9 mouse cellular contexts compared by ENCODE assay signal in the genomic region with DNA sequence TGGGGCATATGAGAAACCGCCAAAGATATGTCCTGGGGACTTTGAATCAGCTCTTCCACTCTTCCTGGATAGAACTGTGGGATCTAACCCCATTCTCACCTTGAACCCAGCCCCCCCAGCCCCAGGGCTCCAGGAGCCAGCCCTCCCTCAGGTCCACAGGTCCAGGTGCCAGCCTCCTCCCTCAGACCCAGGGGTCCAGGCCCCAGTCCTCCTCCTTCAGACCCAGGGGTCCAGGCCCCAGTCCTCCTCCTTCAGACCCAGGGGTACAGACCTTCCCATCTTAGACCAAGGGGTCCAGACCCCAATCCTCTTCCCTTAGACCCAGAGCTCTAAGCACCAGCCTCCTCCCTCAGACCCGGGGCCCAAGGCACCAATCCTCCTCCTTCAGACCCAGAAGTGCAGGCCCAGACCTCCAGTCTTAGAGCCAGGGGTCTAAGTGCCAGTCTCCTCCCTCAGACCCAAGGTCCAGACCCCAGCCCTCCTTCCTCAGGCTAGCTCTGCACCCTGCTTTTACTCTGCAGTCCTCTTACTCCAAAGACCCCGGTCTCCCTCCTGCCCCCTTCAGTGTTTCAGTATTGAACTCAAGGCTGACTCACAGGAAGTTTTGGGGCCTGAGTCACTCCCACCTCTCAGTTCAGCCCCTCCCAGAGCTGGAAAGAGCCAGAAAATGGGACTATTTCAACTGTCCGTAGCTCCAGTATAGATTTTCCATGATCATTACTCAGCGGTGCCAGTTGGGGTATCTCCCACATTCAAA. TPM values are rescaled to one million over a fixed set of nuclear protein-coding genes. Genes with fewer than 3 reads are reported as not detected.
A peak's percentile ranks its signal among the peaks of the same experiment; 100 is the strongest.
DNase-seq lines count a peak whose midpoint lies in the region; ATAC-seq lines count a peak whose summit lies in the region.
"Had no signal": no experiment of that assay in that cellular context is flagged by ENCODE, and none has a peak within 500 bp of the region (broad histone marks: within the 10 kb centered on the region; RNA-seq: fewer than 3 reads in every experiment).

No protein-coding gene starts in this region.

- H3K9me3 ChIP-seq in megakaryocyte, embryonic 14.5 days, result peaks cover 12% of the 10 kb centered on the region
- H3K9me3 ChIP-seq in forebrain, embryonic 12.5 days, result no peaks in the 10 kb centered on the region
- H3K9me3 ChIP-seq in limb, embryonic 13.5 days, result no peaks in the 10 kb centered on the region
- 0 out of 2 replicates have a peak, but pooled peaks cover 3% of the 10 kb centered on the region for H3K9me3 ChIP-seq in neural tube, embryonic 13.5 days
- H3K9me3 ChIP-seq: limb, embryonic 15.5 days had no signal

- H3K27ac ChIP-seq in forebrain, embryonic 12.5 days, result no peak overlapping the region
- no peak overlapping the region for H3K27ac ChIP-seq in limb, embryonic 13.5 days
- no peak overlapping the region for H3K27ac ChIP-seq in neural tube, embryonic 13.5 days (replicated peaks)
- H3K27ac ChIP-seq: limb, embryonic 15.5 days had no signal

- 81% methylated on average over 5 of the region's 5 CpGs for WGBS in forebrain, embryonic 12.5 days
- WGBS in limb, embryonic 13.5 days, result 83% methylated on average over 5 of the region's 5 CpGs
- 83% methylated on average over 5 of the region's 5 CpGs for WGBS in neural tube, embryonic 13.5 days

- H3K9ac ChIP-seq in forebrain, embryonic 12.5 days, result no peak overlapping the region
- H3K9ac ChIP-seq in limb, embryonic 13.5 days, result no peak overlapping the region
- H3K9ac ChIP-seq in neural tube, embryonic 13.5 days, result peak overlapping the region; percentile 61
- H3K9ac ChIP-seq: limb, embryonic 15.5 days had no signal

- peak overlapping the region; percentile 30 for H3K4me3 ChIP-seq in megakaryocyte, embryonic 14.5 days (replicated peaks)
- H3K4me3 ChIP-seq in forebrain, embryonic 12.5 days (replicated peaks), result no peak overlapping the region
- H3K4me3 ChIP-seq in limb, embryonic 13.5 days, result no peak overlapping the region
- no peak overlapping the region for H3K4me3 ChIP-seq in neural tube, embryonic 13.5 days
- H3K4me3 ChIP-seq: limb, embryonic 15.5 days had no signal

- peaks cover 65% of the 10 kb centered on the region for H3K4me1 ChIP-seq in megakaryocyte, embryonic 14.5 days
- no peaks in the 10 kb centered on the region for H3K4me1 ChIP-seq in forebrain, embryonic 12.5 days
- peaks cover 12% of the 10 kb centered on the region for H3K4me1 ChIP-seq in limb, embryonic 13.5 days
- peaks cover 11% of the 10 kb centered on the region; the same call in 1 of the 2 replicates for H3K4me1 ChIP-seq in neural tube, embryonic 13.5 days (replicated peaks)

- H3K36me3 ChIP-seq in megakaryocyte, embryonic 14.5 days (replicated peaks; ENCODE audit: low read length), result no peaks in the 10 kb centered on the region
- H3K36me3 ChIP-seq in forebrain, embryonic 12.5 days (replicated peaks), result no peaks in the 10 kb centered on the region
- H3K36me3 ChIP-seq in limb, embryonic 13.5 days, result no peaks in the 10 kb centered on the region
- H3K36me3 ChIP-seq in neural tube, embryonic 13.5 days, result no peaks in the 10 kb centered on the region
- H3K36me3 ChIP-seq: limb, embryonic 15.5 days had no signal

- peaks cover 11% of the 10 kb centered on the region for H3K27me3 ChIP-seq in megakaryocyte, embryonic 14.5 days (replicated peaks)
- peaks cover 16% of the 10 kb centered on the region for H3K27me3 ChIP-seq in forebrain, embryonic 12.5 days
- 0 out of 2 replicates have a peak, but pooled peaks cover 3% of the 10 kb centered on the region for H3K27me3 ChIP-seq in limb, embryonic 13.5 days
- H3K27me3 ChIP-seq in neural tube, embryonic 13.5 days, result no peaks in the 10 kb centered on the region
- H3K27me3 ChIP-seq: limb, embryonic 15.5 days had no signal

- no peak for ATAC-seq in megakaryocyte, adult 5-6 weeks (ENCODE audit: poor library complexity, severe bottlenecking)
- ATAC-seq in forebrain, embryonic 12.5 days (ENCODE audit: low FRiP score), result peak; percentile 33
- peak; percentile 26; the same call in 1 of the 2 replicates for ATAC-seq in limb, embryonic 13.5 days (ENCODE audit: low FRiP score, low read depth)
- peak; percentile 48 for ATAC-seq in neural tube, embryonic 13.5 days (ENCODE audit: low read depth)

- no peak overlapping the region for H3K4me2 ChIP-seq in forebrain, embryonic 12.5 days
- no peak overlapping the region for H3K4me2 ChIP-seq in limb, embryonic 13.5 days (replicated peaks)
- no peak overlapping the region for H3K4me2 ChIP-seq in neural tube, embryonic 13.5 days
- H3K4me2 ChIP-seq: limb, embryonic 15.5 days had no signal

- no peak for DNase-seq in right cerebral cortex, postnatal 14 days
- DNase-seq in embryo, embryonic 10 days (ENCODE audit: low spot score), result no peak
- no peak for DNase-seq in lung, postnatal 14 days

RNA-seq across cellular contexts. Expression of gene Kcnn4, which starts 4.6 kb away (rescaled TPM):
- polyA plus RNA-seq in megakaryocyte, embryonic 14.5 days (2012; ENCODE audit: insufficient read depth, low replicate concordance), result 9.0 and 25.3 TPM in 2 replicates
- total RNA-seq in megakaryocyte, adult 5-6 weeks (2015), result 5.9 and 7.6 TPM in 2 replicates
- total RNA-seq in megakaryocyte, adult 5-6 weeks (2017), result 14.2 and 17.0 TPM in 2 replicates
- 1.1 and 1.4 TPM in 2 replicates for polyA plus RNA-seq in forebrain, embryonic 12.5 days (2016; fragmentation: Nextera tagmentation; extraction: Ambion mirVana)
- polyA plus RNA-seq in limb, embryonic 13.5 days (2015; fragmentation: Nextera tagmentation; extraction: Ambion mirVana), result 1.4 and 2.4 TPM in 2 replicates
- 2.1 and 2.2 TPM in 2 replicates for polyA plus RNA-seq in neural tube, embryonic 13.5 days (2015; fragmentation: Nextera tagmentation; extraction: Ambion mirVana)

RNA-seq across cellular contexts. Expression of gene Lypd5, which starts 16.4 kb away (rescaled TPM):
- polyA plus RNA-seq in megakaryocyte, embryonic 14.5 days (2012; ENCODE audit: insufficient read depth, low replicate concordance), result not detected in 2 replicates
- total RNA-seq in megakaryocyte, adult 5-6 weeks (2015), result not detected in 2 replicates
- total RNA-seq in megakaryocyte, adult 5-6 weeks (2017), result not detected in 2 replicates
- not detected in 2 replicates for polyA plus RNA-seq in forebrain, embryonic 12.5 days (2016; fragmentation: Nextera tagmentation; extraction: Ambion mirVana)
- not detected in 2 replicates for polyA plus RNA-seq in limb, embryonic 13.5 days (2015; fragmentation: Nextera tagmentation; extraction: Ambion mirVana)
- polyA plus RNA-seq in neural tube, embryonic 13.5 days (2015; fragmentation: Nextera tagmentation; extraction: Ambion mirVana), result not detected in 2 replicates

RNA-seq across cellular contexts. Expression of gene Tescl, which starts 31.7 kb away (rescaled TPM):
- not detected in 2 replicates for polyA plus RNA-seq in megakaryocyte, embryonic 14.5 days (2012; ENCODE audit: insufficient read depth, low replicate concordance)
- total RNA-seq in megakaryocyte, adult 5-6 weeks (2015), result not detected in 2 replicates
- not detected in 2 replicates for total RNA-seq in megakaryocyte, adult 5-6 weeks (2017)
- not detected in 2 replicates for polyA plus RNA-seq in forebrain, embryonic 12.5 days (2016; fragmentation: Nextera tagmentation; extraction: Ambion mirVana)
- not detected in 2 replicates for polyA plus RNA-seq in limb, embryonic 13.5 days (2015; fragmentation: Nextera tagmentation; extraction: Ambion mirVana)
- 0.31 TPM in 1 of 2 replicates, not detected in the other for polyA plus RNA-seq in neural tube, embryonic 13.5 days (2015; fragmentation: Nextera tagmentation; extraction: Ambion mirVana)
- polyA plus RNA-seq: limb, embryonic 15.5 days had no signal

RNA-seq across cellular contexts. Expression of gene Smg9, which starts 34.0 kb away (rescaled TPM):
- 42.3 and 58.9 TPM in 2 replicates for polyA plus RNA-seq in megakaryocyte, embryonic 14.5 days (2012; ENCODE audit: insufficient read depth, low replicate concordance)
- 21.6 and 22.3 TPM in 2 replicates for total RNA-seq in megakaryocyte, adult 5-6 weeks (2015)
- 16.7 and 30.3 TPM in 2 replicates for total RNA-seq in megakaryocyte, adult 5-6 weeks (2017)
- polyA plus RNA-seq in forebrain, embryonic 12.5 days (2016; fragmentation: Nextera tagmentation; extraction: Ambion mirVana), result 25.6 and 29.1 TPM in 2 replicates
- polyA plus RNA-seq in limb, embryonic 13.5 days (2015; fragmentation: Nextera tagmentation; extraction: Ambion mirVana), result 24.5 and 25.1 TPM in 2 replicates
- 36.2 and 37.7 TPM in 2 replicates for polyA plus RNA-seq in neural tube, embryonic 13.5 days (2015; fragmentation: Nextera tagmentation; extraction: Ambion mirVana)

RNA-seq across cellular contexts. Expression of gene Zfp94, which starts 49.0 kb away (rescaled TPM):
- 1.1 TPM in 1 of 2 replicates, not detected in the other for polyA plus RNA-seq in megakaryocyte, embryonic 14.5 days (2012; ENCODE audit: insufficient read depth, low replicate concordance)
- total RNA-seq in megakaryocyte, adult 5-6 weeks (2015), result 0.49 and 1.6 TPM in 2 replicates
- total RNA-seq in megakaryocyte, adult 5-6 weeks (2017), result 0.94 and 0.95 TPM in 2 replicates
- 17.8 and 19.0 TPM in 2 replicates for polyA plus RNA-seq in forebrain, embryonic 12.5 days (2016; fragmentation: Nextera tagmentation; extraction: Ambion mirVana)
- polyA plus RNA-seq in limb, embryonic 13.5 days (2015; fragmentation: Nextera tagmentation; extraction: Ambion mirVana), result 15.0 and 16.0 TPM in 2 replicates
- polyA plus RNA-seq in neural tube, embryonic 13.5 days (2015; fragmentation: Nextera tagmentation; extraction: Ambion mirVana), result 18.2 and 19.2 TPM in 2 replicates
